Mouse (Mus musculus): ENCODE results near the gene Fkbp2. TPM values are rescaled to one million over a fixed set of nuclear protein-coding genes. Genes with fewer than 3 reads are reported as not detected.

The Fkbp2 gene
- total RNA-seq, 1 experiment from 2014 or later = 32.4 TPM

- ATAC-seq (ENCODE audit: extremely low read depth, insufficient number of reproducible peaks, low FRiP score, poor library complexity, severe bottlenecking) = no peak
These were observed 49.3 kb downstream of the Fkbp2 start for GRCm38 (mm10) chr19:6931002-6931401.

DNA sequence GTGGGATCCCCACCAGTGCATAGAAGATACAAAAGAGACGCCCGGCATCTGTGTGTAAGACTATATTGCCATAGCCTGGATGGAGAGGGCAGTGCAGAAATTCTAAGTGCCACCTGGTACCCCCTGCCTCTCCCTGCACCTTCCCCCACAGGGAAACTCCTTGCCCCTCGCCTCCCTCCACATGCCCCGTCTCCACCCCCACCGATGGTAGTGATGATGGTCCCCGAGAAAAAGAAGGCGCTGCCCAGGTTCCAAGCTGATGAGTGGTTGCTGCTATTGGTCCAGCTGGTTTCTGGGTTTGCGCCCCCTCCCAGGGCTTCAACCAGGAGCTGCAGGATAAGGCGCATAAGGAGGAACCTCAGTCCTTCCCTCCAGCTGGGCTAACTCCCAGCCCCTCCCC lies 52.2 kb downstream of the Fkbp2 start:
- ATAC-seq (ENCODE audit: extremely low read depth, insufficient number of reproducible peaks, low FRiP score, poor library complexity, severe bottlenecking) = no peak

Other genes with a start within 250 kb of the Fkbp2 start
- 15.8 and 18.4 TPM in 2 replicates for gene Rps6ka4, start 139.9 kb downstream of the Fkbp2 start, total RNA-seq (2017)
- 97.1 and 136 TPM in 2 replicates for gene Ccdc88b, start 122.3 kb downstream of the Fkbp2 start, total RNA-seq (2017)
- 103 and 125 TPM in 2 replicates for gene Trmt112, start 70.8 kb downstream of the Fkbp2 start, total RNA-seq (2017)
- gene Prdx5, start 70.4 kb downstream of the Fkbp2 start, total RNA-seq (2017) = 693 and 750 TPM in 2 replicates
- 37.9 and 40.8 TPM in 2 replicates for gene Esrra, start 58.7 kb downstream of the Fkbp2 start, total RNA-seq (2017)
- not detected in 2 replicates for gene Catsperz, start 55.1 kb downstream of the Fkbp2 start, total RNA-seq (2017)
- gene Kcnk4, start 46.0 kb downstream of the Fkbp2 start, total RNA-seq (2017) = not detected in 2 replicates
- 30.8 and 35.0 TPM in 2 replicates for gene Bad, start 38.6 kb downstream of the Fkbp2 start, total RNA-seq (2017)
- 23.5 and 31.7 TPM in 2 replicates for gene Gpr137, start 38.0 kb downstream of the Fkbp2 start, total RNA-seq (2017)
- 20.1 and 30.6 TPM in 2 replicates for gene Ppp1r14b, start 5.5 kb downstream of the Fkbp2 start, total RNA-seq (2017)
- 12.5 and 13.6 TPM in 2 replicates for gene Plcb3, start 4.0 kb downstream of the Fkbp2 start, total RNA-seq (2017)
- gene Vegfb, start 7.2 kb upstream of the Fkbp2 start, total RNA-seq (2017) = 2.8 and 6.0 TPM in 2 replicates
- 16.4 and 24.4 TPM in 2 replicates for gene Dnajc4, start 12.1 kb upstream of the Fkbp2 start, total RNA-seq (2017)
- gene Nudt22, start 15.6 kb upstream of the Fkbp2 start, total RNA-seq (2017) = 5.0 TPM in 2 replicates
- 1.5 and 1.6 TPM in 2 replicates for gene Trpt1, start 15.6 kb upstream of the Fkbp2 start, total RNA-seq (2017)
- 211 and 225 TPM in 2 replicates for gene Fermt3, start 39.0 kb upstream of the Fkbp2 start, total RNA-seq (2017)
- 73.9 and 81.6 TPM in 2 replicates for gene Stip1, start 59.5 kb upstream of the Fkbp2 start, total RNA-seq (2017)
- 1.2 and 3.7 TPM in 2 replicates for gene Macrod1, start 76.3 kb upstream of the Fkbp2 start, total RNA-seq (2017)
- gene Flrt1, start 125.2 kb upstream of the Fkbp2 start, total RNA-seq (2017) = 0.12 TPM in 1 of 2 replicates, not detected in the other
- 45.5 and 48.9 TPM in 2 replicates for gene Otub1, start 225.8 kb upstream of the Fkbp2 start, total RNA-seq (2017)
- gene Cox8a, start 237.1 kb upstream of the Fkbp2 start, total RNA-seq (2017) = 208 and 218 TPM in 2 replicates